Mouse (Mus musculus) intestine, postnatal 0 days (tissue): ENCODE measurements around the gene Parpbp. TPM values are rescaled to one million over a fixed set of nuclear protein-coding genes. Genes with fewer than 3 reads are reported as not detected.

ENCODE experiments used
- ATAC-seq: fragments of 200-750 bp; cut with Nextera tagmentation; 2 replicates; pipeline ENCODE4 v1.8.0; 2017; ENCODE audit warnings: mild to moderate bottlenecking, moderate TSS enrichment, moderate library complexity
- H3K27ac ChIP-seq: fragments of 300-500 bp; sonication (generic); 2 replicates; pipeline ENCODE4 v1.5.1; 2014; ENCODE audit warnings: mild to moderate bottlenecking, low read depth, low read length, moderate library complexity
- H3K27me3 ChIP-seq: fragments of 300-500 bp; sonication (generic); replicated peaks from 2 replicates; pipeline ENCODE4 v1.6.1; 2014; ENCODE audit warnings: low read length, mixed read lengths; ENCODE audit not compliant: control insufficient read depth, insufficient read depth
- H3K36me3 ChIP-seq: fragments of 300-500 bp; sonication (generic); 2 replicates; pipeline ENCODE4 v1.6.1; 2014; ENCODE audit warnings: mild to moderate bottlenecking, moderate library complexity; ENCODE audit not compliant: control insufficient read depth, insufficient read depth
- H3K4me1 ChIP-seq: fragments of 300-500 bp; sonication (generic); replicated peaks from 2 replicates; pipeline ENCODE4 v1.6.1; 2014; ENCODE audit warnings: antibody characterized with exemption, low read length, mixed read lengths; ENCODE audit not compliant: control insufficient read depth, insufficient read depth
- H3K4me2 ChIP-seq: fragments of 300-500 bp; sonication (generic); replicated peaks from 2 replicates; pipeline ENCODE4 v1.6.1; 2014; ENCODE audit warnings: low read depth, mild to moderate bottlenecking, moderate library complexity
- H3K4me3 ChIP-seq: fragments of 300-500 bp; sonication (generic); 2 replicates; pipeline ENCODE4 v1.5.1; 2014; ENCODE audit warnings: low read depth, low read length
- H3K9ac ChIP-seq: fragments of 300-500 bp; sonication (generic); 2 replicates; pipeline ENCODE4 v1.6.1; 2014; ENCODE audit warnings: mild to moderate bottlenecking, low read depth, low read length
- H3K9me3 ChIP-seq: fragments of 300-500 bp; sonication (generic); 2 replicates; pipeline ENCODE4 v1.6.1; 2016; ENCODE audit warnings: mixed run types; ENCODE audit not compliant: control insufficient read depth
- CTCF ChIP-seq: sonication (generic); IDR thresholded peaks from 2 replicates; pipeline ENCODE4 v1.5.1; 2016; ENCODE audit warnings: low read depth, mild to moderate bottlenecking, control low read depth, antibody characterized with exemption, moderate library complexity
- WGBS: fragments of 180-500 bp; shearing (Covaris S2); extraction: QIAGEN DNeasy Blood & Tissue Kit; methylation state at CpG from one replicate; pipeline ENCODE4 v1.1.7; 2014; 5-methylcytosine and 5-hydroxymethylcytosine counted together
- polyA plus RNA-seq: library from polyadenylated mRNA; unstranded; fragments of >200 nt; fragmentation: Nextera tagmentation; extraction: Ambion mirVana; gene quantifications from 2 replicates; pipeline ENCODE4 v1.2.1, GENCODE M21; 2015

The Parpbp gene
- 2.0 and 2.1 TPM in 2 replicates for polyA plus RNA-seq

- no peak for TF ChIP-seq CTCF
- H3K9me3 ChIP-seq = no peaks in the 10 kb centered on the region
- H3K4me2 ChIP-seq = peak within 1 kb of the TSS; percentile 78
- peak; percentile 99 for ATAC-seq
- H3K36me3 ChIP-seq = no peaks in the 10 kb centered on the region
- H3K9ac ChIP-seq = peak within 1 kb of the TSS; percentile 62
- H3K27me3 ChIP-seq = no peaks in the 10 kb centered on the region
- peak within 1 kb of the TSS; percentile 67 for H3K4me3 ChIP-seq
- H3K27ac ChIP-seq = no peak within 1 kb of the TSS
- no peaks in the 10 kb centered on the region for H3K4me1 ChIP-seq
- WGBS = under 1% methylated on average over 53 of the region's 53 CpGs
Measured at GRCm38 (mm10) chr10:88146707-88147477, at the start of gene Parpbp, which contains the start of gene Nup37. TSS of gene Parpbp (minus strand) at chr10:88146941. TSS of gene Nup37 (plus strand) at chr10:88146992.

GRCm38 (mm10) chr10:88167438-88168077 lies 20.8 kb upstream of the Parpbp start:
- 66% methylated on average over 7 of the region's 7 CpGs for WGBS

GRCm38 (mm10) chr10:88166158-88166557 lies 19.4 kb upstream of the Parpbp start:
- peak; percentile 42 for TF ChIP-seq CTCF
- WGBS = 88% methylated on average over 3 of the region's 3 CpGs

More at GRCm38 (mm10) chr10:88167438-88168077, 20.8 kb upstream of the Parpbp start:
- Histone ChIP-seq H3K27me3 (no peaks in the 10 kb centered on the region), H3K4me2 (no peak overlapping the region), H3K36me3 (peaks cover 7% of the 10 kb centered on the region; the same call in 1 of the 2 replicates), H3K9ac (no peak overlapping the region), H3K9me3 (no peaks in the 10 kb centered on the region), H3K27ac (no peak overlapping the region), H3K4me3 (no peak overlapping the region), H3K4me1 (no peaks in the 10 kb centered on the region)
- ATAC-seq = no peak
- no peak for TF ChIP-seq CTCF

GRCm38 (mm10) chr10:88162676-88163075 lies 15.9 kb upstream of the Parpbp start:
- Histone ChIP-seq H3K4me2 (no peak overlapping the region), H3K9ac (no peak overlapping the region), H3K4me3 (no peak overlapping the region), H3K27ac (no peak overlapping the region), H3K4me1 (no peaks in the 10 kb centered on the region), H3K36me3 (peaks cover 30% of the 10 kb centered on the region), H3K27me3 (no peaks in the 10 kb centered on the region), H3K9me3 (no peaks in the 10 kb centered on the region)
- no peak for ATAC-seq
- no peak for TF ChIP-seq CTCF
- 97% methylated on average over 5 of the region's 5 CpGs for WGBS

More at GRCm38 (mm10) chr10:88166158-88166557, 19.4 kb upstream of the Parpbp start:
- Histone ChIP-seq H3K4me3 (no peak overlapping the region), H3K36me3 (peaks cover 13% of the 10 kb centered on the region; the same call in 1 of the 2 replicates), H3K4me1 (no peaks in the 10 kb centered on the region), H3K27me3 (no peaks in the 10 kb centered on the region), H3K9me3 (no peaks in the 10 kb centered on the region), H3K9ac (no peak overlapping the region), H3K4me2 (no peak overlapping the region), H3K27ac (no peak overlapping the region)
- no peak for ATAC-seq

- Histone ChIP-seq H3K36me3 (peaks cover 34% of the 10 kb centered on the region), H3K9ac (no peak overlapping the region), H3K9me3 (no peaks in the 10 kb centered on the region), H3K27me3 (no peaks in the 10 kb centered on the region), H3K27ac (no peak overlapping the region), H3K4me1 (no peaks in the 10 kb centered on the region), H3K4me3 (no peak overlapping the region), H3K4me2 (no peak overlapping the region)
- ATAC-seq = no peak
- 93% methylated on average over 2 of the region's 2 CpGs for WGBS
- no peak for TF ChIP-seq CTCF
Measured at GRCm38 (mm10) chr10:88162096-88162495, 15.4 kb upstream of the Parpbp start.

- 92% methylated on average over 6 of the region's 6 CpGs for WGBS
- H3K36me3 ChIP-seq = peaks cover 29% of the 10 kb centered on the region
- no peak for TF ChIP-seq CTCF
Measured at GRCm38 (mm10) chr10:88151658-88152057, 4.9 kb upstream of the Parpbp start.

More at GRCm38 (mm10) chr10:88151658-88152057, 4.9 kb upstream of the Parpbp start:
- no peak overlapping the region for H3K9ac ChIP-seq
- no peak for ATAC-seq
- no peak overlapping the region for H3K4me3 ChIP-seq
- no peaks in the 10 kb centered on the region for H3K27me3 ChIP-seq
- H3K4me2 ChIP-seq = no peak overlapping the region
- H3K27ac ChIP-seq = no peak overlapping the region
- H3K4me1 ChIP-seq = no peaks in the 10 kb centered on the region
- H3K9me3 ChIP-seq = no peaks in the 10 kb centered on the region
